Mouse (Mus musculus) neural tube, embryonic 14.5 days (tissue): ENCODE results near the gene L2hgdh. TPM values are rescaled to one million over a fixed set of nuclear protein-coding genes. Genes with fewer than 3 reads are reported as not detected.

Experiments used
- ATAC-seq: fragments of 200-750 bp; cut with Nextera tagmentation; 2 replicates; pipeline ENCODE4 v1.8.0; 2017; ENCODE audit warnings: low read depth, mild to moderate bottlenecking, moderate TSS enrichment, moderate library complexity
- H3K27ac ChIP-seq: fragments of 300-500 bp; sonication (generic); 2 replicates; pipeline ENCODE4 v1.5.1; 2014; ENCODE audit warnings: low read depth, mild to moderate bottlenecking, control low read depth, low read length, moderate library complexity, mixed read lengths
- H3K27me3 ChIP-seq: fragments of 300-500 bp; sonication (generic); 2 replicates; pipeline ENCODE4 v1.6.1; 2014; ENCODE audit warnings: low read length; ENCODE audit not compliant: control insufficient read depth, insufficient read depth
- H3K36me3 ChIP-seq: fragments of 300-500 bp; sonication (generic); 2 replicates; pipeline ENCODE4 v1.6.1; 2014; ENCODE audit warnings: low read length, mixed read lengths; ENCODE audit not compliant: control insufficient read depth, insufficient read depth
- H3K4me1 ChIP-seq: fragments of 300-500 bp; sonication (generic); 2 replicates; pipeline ENCODE4 v1.6.1; 2014; ENCODE audit warnings: low read length; ENCODE audit not compliant: control insufficient read depth, insufficient read depth
- H3K4me2 ChIP-seq: fragments of 300-500 bp; sonication (generic); 2 replicates; pipeline ENCODE4 v1.6.1; 2014; ENCODE audit warnings: mild to moderate bottlenecking, low read depth, low read length, control low read depth
- H3K4me3 ChIP-seq: fragments of 300-500 bp; sonication (generic); 2 replicates; pipeline ENCODE4 v1.5.1; 2014; ENCODE audit warnings: low read depth, low read length, control low read depth, mixed read lengths
- H3K9ac ChIP-seq: fragments of 300-500 bp; sonication (generic); replicated peaks from 2 replicates; pipeline ENCODE4 v1.6.1; 2014; ENCODE audit warnings: low read depth, mild to moderate bottlenecking, control low read depth, low read length, mixed read lengths
- H3K9me3 ChIP-seq: fragments of 300-500 bp; sonication (generic); 2 replicates; pipeline ENCODE4 v1.6.1; 2016; ENCODE audit warnings: low read length; ENCODE audit not compliant: control insufficient read depth
- WGBS: fragments of 180-500 bp; shearing (Covaris S2); extraction: QIAGEN DNeasy Blood & Tissue Kit; methylation state at CpG from one replicate; pipeline ENCODE4 v1.1.7; 2014; 5-methylcytosine and 5-hydroxymethylcytosine counted together
- polyA plus RNA-seq: library from polyadenylated mRNA; unstranded; fragments of >200 nt; fragmentation: Nextera tagmentation; extraction: Ambion mirVana; gene quantifications from 2 replicates; pipeline ENCODE4 v1.2.1, GENCODE M21; 2014

Gene L2hgdh
- polyA plus RNA-seq, 1 experiment from 2014 or later = 11.4 TPM

- 46% methylated on average over 7 of the region's 7 CpGs for WGBS
- H3K4me1 ChIP-seq = no peaks in the 10 kb centered on the region; the same call in 1 of the 2 replicates
- H3K4me3 ChIP-seq = no peak overlapping the region
- ATAC-seq = no peak
- H3K27ac ChIP-seq = no peak overlapping the region
- no peaks in the 10 kb centered on the region for H3K9me3 ChIP-seq
- H3K4me2 ChIP-seq = no peak overlapping the region
- H3K9ac ChIP-seq = no peak overlapping the region
- H3K27me3 ChIP-seq = no peaks in the 10 kb centered on the region
- no peaks in the 10 kb centered on the region for H3K36me3 ChIP-seq
Observed at GRCm38 (mm10) chr12:69759267-69759885, 34.7 kb upstream of the L2hgdh start.

- H3K4me2 ChIP-seq = peak overlapping the region; percentile 38
- peak overlapping the region; percentile 17; the same call in 1 of the 2 replicates for H3K4me3 ChIP-seq
- H3K4me1 ChIP-seq = no peaks in the 10 kb centered on the region; the same call in 1 of the 2 replicates
- no peak overlapping the region for H3K9ac ChIP-seq
- no peak; the same call in 1 of the 2 replicates for ATAC-seq
- no peaks in the 10 kb centered on the region for H3K27me3 ChIP-seq
- H3K36me3 ChIP-seq = no peaks in the 10 kb centered on the region
- WGBS = 13% methylated on average over 20 of the region's 22 CpGs
- no peak overlapping the region for H3K27ac ChIP-seq
- no peaks in the 10 kb centered on the region for H3K9me3 ChIP-seq
Observed at GRCm38 (mm10) chr12:69758221-69759185, 33.8 kb upstream of the L2hgdh start.

- 0 out of 2 replicates have a peak overlapping the region, but pooled peaks have one; percentile 8 for H3K9ac ChIP-seq
- no peaks in the 10 kb centered on the region for H3K9me3 ChIP-seq
- no peak overlapping the region for H3K27ac ChIP-seq
- ATAC-seq = peak; percentile 90
- no peak overlapping the region for H3K4me3 ChIP-seq
- no peaks in the 10 kb centered on the region; the same call in 1 of the 2 replicates for H3K4me1 ChIP-seq
- no peaks in the 10 kb centered on the region for H3K36me3 ChIP-seq
- peak overlapping the region; percentile 38 for H3K4me2 ChIP-seq
- H3K27me3 ChIP-seq = no peaks in the 10 kb centered on the region
- 16% methylated on average over 22 of the region's 22 CpGs for WGBS
Observed at GRCm38 (mm10) chr12:69757418-69758141, 32.9 kb upstream of the L2hgdh start.

- Histone ChIP-seq H3K4me2 (no peak overlapping the region), H3K36me3 (no peaks in the 10 kb centered on the region), H3K9me3 (no peaks in the 10 kb centered on the region), H3K27me3 (no peaks in the 10 kb centered on the region), H3K4me3 (no peak overlapping the region), H3K27ac (no peak overlapping the region), H3K4me1 (no peaks in the 10 kb centered on the region; the same call in 1 of the 2 replicates), H3K9ac (no peak overlapping the region)
- 86% methylated on average over 5 of the region's 5 CpGs for WGBS
- ATAC-seq = no peak
Observed at GRCm38 (mm10) chr12:69756015-69756414, 31.3 kb upstream of the L2hgdh start.

GRCm38 (mm10) chr12:69753936-69754335 lies 29.3 kb upstream of the L2hgdh start:
- Histone ChIP-seq H3K4me2 (no peak overlapping the region), H3K4me3 (no peak overlapping the region), H3K9me3 (no peaks in the 10 kb centered on the region), H3K9ac (no peak overlapping the region), H3K4me1 (no peaks in the 10 kb centered on the region; the same call in 1 of the 2 replicates), H3K36me3 (no peaks in the 10 kb centered on the region), H3K27ac (no peak overlapping the region), H3K27me3 (no peaks in the 10 kb centered on the region)
- no peak for ATAC-seq
- whole genome bisulfite sequencing = 87% methylated on average over 5 of the region's 5 CpGs

- no peak overlapping the region for H3K9ac ChIP-seq
- H3K9me3 ChIP-seq = no peaks in the 10 kb centered on the region
- H3K4me2 ChIP-seq = no peak overlapping the region
- H3K27me3 ChIP-seq = no peaks in the 10 kb centered on the region
- H3K4me3 ChIP-seq = no peak overlapping the region
- no peak for ATAC-seq
- H3K4me1 ChIP-seq = no peaks in the 10 kb centered on the region
- H3K36me3 ChIP-seq = no peaks in the 10 kb centered on the region
- whole genome bisulfite sequencing = 40% methylated on average over 10 of the region's 10 CpGs
- no peak overlapping the region for H3K27ac ChIP-seq
Observed at GRCm38 (mm10) chr12:69751864-69752341, 27.2 kb upstream of the L2hgdh start.

GRCm38 (mm10) chr12:69744138-69744537 lies 19.5 kb upstream of the L2hgdh start:
- no peaks in the 10 kb centered on the region for H3K36me3 ChIP-seq
- H3K9ac ChIP-seq = no peak overlapping the region
- no peak overlapping the region for H3K27ac ChIP-seq
- no peak overlapping the region for H3K4me3 ChIP-seq
- no peak overlapping the region for H3K4me2 ChIP-seq
- H3K27me3 ChIP-seq = no peaks in the 10 kb centered on the region
- no peaks in the 10 kb centered on the region for H3K4me1 ChIP-seq
- ATAC-seq = no peak
- H3K9me3 ChIP-seq = no peaks in the 10 kb centered on the region
- 85% methylated on average over 5 of the region's 5 CpGs for WGBS

- no peaks in the 10 kb centered on the region for H3K4me1 ChIP-seq
- no peak overlapping the region for H3K4me2 ChIP-seq
- no peak overlapping the region for H3K4me3 ChIP-seq
- no peaks in the 10 kb centered on the region for H3K9me3 ChIP-seq
- H3K9ac ChIP-seq = no peak overlapping the region
- no peak overlapping the region for H3K27ac ChIP-seq
- no peak for ATAC-seq
- H3K27me3 ChIP-seq = no peaks in the 10 kb centered on the region
- 96% methylated on average over 5 of the region's 5 CpGs for WGBS
- H3K36me3 ChIP-seq = no peaks in the 10 kb centered on the region
Observed at GRCm38 (mm10) chr12:69741965-69742364, 17.3 kb upstream of the L2hgdh start.
